Mouse (Mus musculus) kidney, adult 18-20 months (tissue): Measurements from ENCODE around the gene Adamtsl2.

Source experiments
- DNase-seq: peaks from one replicate; pipeline ENCODE4 v3.0.0; 2021

Adamtsl2 gene

DNA sequence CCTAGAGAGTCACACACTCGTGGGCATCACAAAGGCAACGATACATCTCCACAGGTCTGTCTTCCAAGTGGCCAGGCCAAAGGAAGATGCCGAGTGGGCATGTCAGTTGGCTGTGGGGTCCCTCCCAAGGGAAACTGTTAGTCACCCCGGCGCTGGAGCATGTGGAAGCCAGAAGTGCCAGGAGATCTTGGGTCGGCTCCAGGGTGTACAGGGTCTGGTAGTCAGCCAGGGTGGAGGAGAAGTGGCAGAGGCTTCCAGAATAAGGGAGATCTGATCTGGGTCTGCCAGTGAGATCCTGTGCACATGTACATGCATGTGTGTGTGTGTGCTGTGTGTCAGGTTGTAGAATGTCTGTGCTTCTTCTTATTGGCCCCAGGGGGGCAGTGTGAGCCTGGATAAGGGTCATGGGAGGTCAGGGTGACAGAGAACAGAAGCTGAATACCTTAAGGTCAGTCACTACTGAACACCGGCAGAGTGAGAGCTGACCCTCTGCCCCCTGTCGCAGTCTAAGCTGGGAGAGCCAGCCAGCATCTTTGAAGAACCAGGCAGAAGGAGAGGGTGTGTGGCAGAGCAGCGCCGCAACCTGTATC, 1.4 kb upstream of the Adamtsl2 start:
- DNase-seq: no peak

DNA sequence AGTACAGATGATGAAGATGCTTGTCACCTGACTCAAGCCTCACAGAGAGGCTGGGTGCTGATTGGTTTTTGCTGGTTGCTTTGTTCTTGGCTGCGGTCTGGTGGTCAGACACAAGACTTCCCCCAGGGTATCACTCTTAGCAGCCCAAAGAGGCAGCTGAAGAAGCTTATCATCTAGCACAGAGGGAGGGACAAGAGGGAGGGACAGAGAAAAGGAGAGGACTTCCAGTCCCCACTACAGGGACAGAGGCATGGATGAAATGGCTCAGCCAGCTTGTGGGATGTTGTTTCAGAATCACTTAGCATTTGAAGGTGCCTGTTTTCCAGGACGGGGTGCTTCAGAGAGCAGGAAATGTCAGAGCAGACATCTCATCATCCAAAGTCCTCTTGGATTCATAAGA, 867 bp upstream of the Adamtsl2 start:
- no peak for DNase-seq

- peak; percentile 59 for DNase-seq
Measured at GRCm38 (mm10) chr2:27079649-27080048, 470 bp downstream of the Adamtsl2 start.

- DNase-seq: peak; percentile 68
Measured at GRCm38 (mm10) chr2:27083761-27084475, 4.7 kb downstream of the Adamtsl2 start.

GRCm38 (mm10) chr2:27084963-27085362, 5.8 kb downstream of the Adamtsl2 start:
- no peak for DNase-seq

- DNase-seq: no peak
Measured at GRCm38 (mm10) chr2:27085801-27086200, 6.6 kb downstream of the Adamtsl2 start.

DNA sequence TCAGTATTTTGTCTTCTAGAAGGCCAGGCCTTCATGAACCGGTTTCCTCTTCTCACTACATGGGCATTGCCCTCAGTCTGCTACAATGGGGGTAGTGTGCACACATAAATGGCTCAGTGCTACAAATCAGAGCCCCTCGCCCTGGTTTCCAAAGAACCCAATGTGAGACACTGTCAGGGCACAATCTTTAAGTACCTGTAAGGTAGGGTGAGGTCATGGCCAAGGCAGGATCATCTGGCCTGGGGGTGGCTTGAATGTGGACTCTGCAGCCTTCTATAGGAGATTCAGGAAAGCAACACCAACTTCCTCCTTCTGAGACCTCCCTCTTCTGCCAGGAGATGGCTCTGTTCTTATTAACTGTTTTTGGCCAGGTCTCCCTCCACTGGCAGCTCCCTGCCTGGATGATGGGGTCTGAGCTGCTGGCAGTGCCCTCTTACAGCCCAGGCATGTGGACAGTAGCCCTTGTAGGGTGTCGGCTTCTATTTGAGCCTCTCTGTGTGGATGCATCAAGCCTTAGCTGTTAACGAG, 7.4 kb downstream of the Adamtsl2 start:
- no peak for DNase-seq

DNA sequence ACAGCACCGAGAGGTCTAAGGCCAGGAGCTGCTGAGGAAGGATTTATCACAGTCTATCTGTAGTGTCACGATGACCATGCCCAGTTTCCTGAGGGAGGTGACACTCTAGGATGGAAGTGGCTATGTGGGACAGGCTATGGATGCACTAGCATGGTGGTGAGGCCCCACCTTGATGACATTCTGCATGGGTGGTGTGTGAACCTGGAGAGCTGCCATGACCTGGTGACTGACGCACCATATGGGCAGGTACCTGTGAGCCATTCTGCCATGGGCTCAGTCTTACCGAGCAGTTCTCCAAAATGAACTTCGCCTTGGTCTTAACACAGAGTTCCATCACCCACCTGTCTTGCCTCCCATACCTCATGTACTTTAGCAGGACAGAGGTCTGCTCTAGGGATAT, 8.4 kb downstream of the Adamtsl2 start:
- no peak for DNase-seq

- peak; percentile 66 for DNase-seq
Measured at GRCm38 (mm10) chr2:27088071-27088644, 9.0 kb downstream of the Adamtsl2 start.

- no peak for DNase-seq
Measured at GRCm38 (mm10) chr2:27088700-27089099, 9.5 kb downstream of the Adamtsl2 start.

DNA sequence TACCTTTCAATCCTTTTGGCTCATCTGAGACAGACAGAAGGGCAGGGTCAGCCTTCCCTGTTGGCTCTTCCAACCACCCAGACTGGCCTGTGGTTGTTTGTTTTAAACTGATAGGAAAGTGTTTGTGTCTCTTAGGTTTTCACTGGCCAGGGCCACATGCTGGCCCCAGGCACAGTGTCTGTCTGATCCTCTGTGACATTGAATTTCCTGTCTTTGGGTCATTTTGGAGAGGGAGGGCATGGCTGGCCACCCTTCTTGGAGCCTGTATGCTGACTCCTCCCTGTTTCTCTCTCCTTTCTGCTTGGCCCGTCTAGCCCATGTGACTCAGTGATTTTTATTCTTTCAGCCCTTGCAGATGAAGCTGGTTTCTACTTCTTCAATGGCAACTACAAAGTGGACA, 10.1 kb downstream of the Adamtsl2 start:
- DNase-seq: no peak

DNA sequence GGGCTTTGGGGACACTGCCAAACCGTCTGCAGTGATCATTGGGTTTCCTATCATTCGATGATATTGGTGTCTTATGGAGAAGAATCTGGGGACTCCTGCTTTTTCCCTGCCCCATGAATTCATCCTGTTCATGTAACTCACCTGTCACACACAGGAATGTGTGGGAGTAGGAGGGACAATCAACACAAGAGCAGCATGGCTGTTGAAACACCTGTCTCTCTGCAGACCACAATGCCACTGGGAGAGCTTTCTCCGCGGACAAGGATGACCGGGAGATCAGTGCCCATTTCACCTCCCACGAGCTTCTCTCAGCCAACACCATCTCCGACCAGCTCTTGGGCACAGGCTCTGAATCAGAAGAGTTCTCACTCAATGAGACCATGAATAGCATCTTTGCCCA, 16.0 kb downstream of the Adamtsl2 start:
- DNase-seq: no peak

- DNase-seq: peak; percentile 25
Measured at GRCm38 (mm10) chr2:27096341-27096981, 17.3 kb downstream of the Adamtsl2 start.

DNA sequence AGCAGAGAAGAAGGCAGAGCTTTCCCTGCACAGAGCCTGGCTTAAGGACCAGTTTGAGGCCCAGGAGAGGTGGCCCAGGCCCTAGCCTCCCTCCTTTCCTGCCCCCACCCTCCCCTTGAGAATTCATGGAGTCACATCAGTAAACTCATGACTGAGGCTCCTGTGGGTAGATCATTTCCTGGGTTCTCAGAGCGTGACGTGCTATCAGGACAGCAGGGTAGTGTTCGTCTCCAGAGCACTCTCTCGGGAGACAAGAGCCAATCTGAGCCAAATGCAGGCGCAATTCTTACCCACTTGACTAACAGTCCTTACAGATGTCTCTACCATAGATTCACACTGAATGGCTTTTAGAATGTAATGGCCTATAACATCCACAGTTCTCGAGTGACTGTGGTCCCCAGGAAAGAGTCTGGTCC, 18.1 kb downstream of the Adamtsl2 start:
- DNase-seq: no peak

DNA sequence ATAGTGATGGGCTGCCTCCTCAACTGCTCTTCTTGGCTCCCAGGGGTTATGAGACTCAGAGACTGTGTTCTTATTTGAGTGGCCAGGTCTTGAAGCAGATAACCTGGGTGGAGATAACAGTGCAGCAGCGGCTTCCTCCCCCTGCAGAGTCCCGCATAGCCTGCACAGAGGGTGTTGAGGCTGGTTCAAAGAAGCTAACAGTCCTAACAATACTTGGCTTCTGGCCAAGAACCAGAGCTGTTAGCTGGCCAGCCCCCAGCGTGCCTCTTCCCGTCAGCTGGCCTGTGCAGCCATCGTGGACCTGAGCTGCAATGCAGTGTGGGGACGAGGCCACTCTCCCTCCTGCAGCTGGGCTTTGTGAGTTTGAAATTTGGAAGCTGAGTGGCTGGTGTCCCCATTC, 18.6 kb downstream of the Adamtsl2 start:
- peak; percentile 34 for DNase-seq

GRCm38 (mm10) chr2:27103554-27103953, 24.4 kb downstream of the Adamtsl2 start:
- DNase-seq: no peak

DNA sequence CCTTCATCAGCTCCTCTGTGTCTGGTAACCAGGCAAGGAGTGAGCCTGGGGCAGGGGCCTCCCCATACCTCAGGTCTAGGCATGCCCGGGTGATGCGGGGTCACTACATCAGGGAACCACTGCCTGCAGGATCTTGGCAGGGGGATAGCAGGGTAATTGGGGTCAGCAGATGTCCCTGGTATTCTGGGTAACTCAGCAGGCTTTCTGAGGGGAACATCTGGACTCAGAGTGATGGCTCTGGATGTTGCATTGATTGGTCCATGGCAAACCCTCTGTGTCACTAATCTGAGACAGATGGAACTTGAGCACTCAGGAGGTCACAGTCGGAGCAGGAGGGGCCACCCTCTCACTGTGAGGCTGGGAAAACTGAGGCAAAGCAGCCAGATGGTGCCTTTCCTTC, 27.6 kb downstream of the Adamtsl2 start:
- no peak for DNase-seq

DNA sequence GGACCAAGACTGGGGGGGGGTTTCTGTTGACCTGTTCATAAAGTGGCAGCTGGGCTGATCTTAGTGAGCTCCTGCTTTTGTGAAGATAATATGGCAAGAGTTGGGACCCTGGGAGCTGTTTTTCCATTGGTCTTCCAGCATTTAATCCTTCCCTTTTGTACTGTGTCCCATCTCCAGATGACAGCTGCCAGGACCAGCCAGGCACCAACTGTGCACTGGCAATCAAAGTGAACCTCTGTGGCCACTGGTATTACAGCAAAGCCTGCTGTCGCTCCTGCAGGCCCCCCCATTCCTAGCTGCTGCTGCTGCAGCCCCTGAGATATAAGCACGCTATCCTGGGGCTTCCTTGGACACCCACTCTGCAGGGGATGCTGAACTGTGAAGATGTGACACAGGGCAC, 29.0 kb downstream of the Adamtsl2 start:
- no peak for DNase-seq

DNA sequence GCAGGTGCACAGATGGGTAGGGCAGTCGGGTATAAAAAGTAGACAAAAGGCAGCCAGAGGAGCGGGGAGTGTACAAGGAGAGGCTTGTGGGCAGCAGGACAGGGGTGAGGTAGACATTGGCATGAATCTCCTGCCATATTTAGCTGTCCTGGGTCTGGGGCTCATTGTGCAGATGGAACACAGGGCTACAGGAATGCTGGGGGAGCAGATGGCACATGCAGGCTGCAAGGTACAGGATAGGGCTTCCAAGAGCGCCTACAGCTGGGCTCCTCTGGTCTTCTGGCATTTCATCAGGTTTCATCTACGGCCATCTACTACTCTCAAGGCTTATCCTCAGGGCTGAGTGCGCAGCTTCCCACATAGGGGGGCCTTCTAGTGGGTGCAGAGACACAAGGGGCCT, 29.9 kb downstream of the Adamtsl2 start:
- no peak for DNase-seq

- no peak for DNase-seq
Measured at GRCm38 (mm10) chr2:27112585-27112984, 33.4 kb downstream of the Adamtsl2 start.

GRCm38 (mm10) chr2:27114169-27114568, 35.0 kb downstream of the Adamtsl2 start:
- no peak for DNase-seq

DNA sequence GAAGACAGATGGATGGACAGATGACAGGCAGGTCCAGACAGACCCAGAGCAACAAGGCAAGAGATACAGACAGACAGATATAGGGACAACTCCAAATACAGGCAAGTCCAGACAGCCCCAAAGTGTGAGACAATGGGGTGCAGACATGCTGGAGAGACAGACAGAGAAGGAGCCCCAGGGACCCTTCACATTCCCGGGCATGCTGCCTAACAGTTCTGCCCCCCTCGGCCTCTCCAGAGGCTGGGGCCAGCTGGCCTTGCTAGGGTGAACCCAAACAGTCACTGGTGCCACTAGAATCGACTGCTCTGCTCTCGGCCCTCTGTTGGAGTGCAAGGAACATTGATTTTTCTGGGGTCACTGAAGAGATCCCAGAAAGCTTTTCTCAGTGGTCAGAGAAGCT, 39.3 kb downstream of the Adamtsl2 start:
- no peak for DNase-seq

- no peak for DNase-seq
Measured at GRCm38 (mm10) chr2:27119766-27120165, 40.6 kb downstream of the Adamtsl2 start.

- DNase-seq: no peak
Measured at GRCm38 (mm10) chr2:27120241-27120641, 41.1 kb downstream of the Adamtsl2 start.
